ENCODE assay signal across 9 mouse cellular contexts in the genomic region with DNA sequence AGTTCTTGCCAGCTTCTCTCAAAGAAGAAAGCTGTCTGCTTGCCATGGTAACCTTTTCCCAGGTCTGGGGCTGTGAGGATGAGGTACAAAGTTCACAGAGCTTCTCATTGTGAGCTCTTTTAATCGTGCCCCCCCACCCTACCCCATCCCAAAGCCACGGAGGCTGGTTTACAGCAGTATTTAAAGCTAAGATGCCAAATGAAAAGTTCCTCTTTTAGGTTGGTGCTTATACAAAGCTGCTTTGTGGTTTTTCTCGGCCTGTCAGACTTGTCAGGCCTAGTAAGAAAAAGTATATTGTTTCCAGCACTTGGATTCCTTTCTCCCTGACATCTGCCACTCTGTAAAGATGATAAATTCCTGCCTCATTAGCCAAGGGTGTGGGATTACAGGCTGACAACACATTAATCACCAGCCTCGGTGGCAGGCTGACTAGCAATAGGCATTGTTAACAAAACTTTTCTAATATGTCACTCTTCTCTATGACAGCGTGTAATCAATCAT.
DNase-seq lines count a peak whose midpoint lies in the region; ATAC-seq and TF ChIP-seq lines count a peak whose summit lies in the region.
"Had no signal": no experiment of that assay in that cellular context is flagged by ENCODE, and none has a peak within 500 bp of the region (broad histone marks: within the 10 kb centered on the region; RNA-seq: fewer than 3 reads in every experiment).

No protein-coding gene starts in this region.

- H3K27me3 ChIP-seq in embryonic facial prominence, embryonic 11.5 days (ENCODE audit: control insufficient read depth, insufficient read depth, low read length) = no peaks in the 10 kb centered on the region
- H3K27me3 ChIP-seq in hindbrain, embryonic 13.5 days = 0 out of 2 replicates have a peak, but pooled peaks cover 6% of the 10 kb centered on the region

- no peak overlapping the region for H3K9ac ChIP-seq in embryonic facial prominence, embryonic 11.5 days (replicated peaks; ENCODE audit: low read length)
- H3K9ac ChIP-seq in hindbrain, embryonic 13.5 days = no peak overlapping the region

- H3K4me2 ChIP-seq in embryonic facial prominence, embryonic 11.5 days (ENCODE audit: low read depth, low read length) = no peak overlapping the region
- H3K4me2 ChIP-seq in hindbrain, embryonic 13.5 days = no peak overlapping the region

- WGBS in embryonic facial prominence, embryonic 11.5 days = 22% methylated on average over 5 of the region's 5 CpGs
- 20% methylated on average over 5 of the region's 5 CpGs for WGBS in hindbrain, embryonic 13.5 days

- ATAC-seq in embryonic facial prominence, embryonic 11.5 days (replicated peaks; ENCODE audit: insufficient number of reproducible peaks, low FRiP score, low TSS enrichment, low read depth) = no peak
- peak; percentile 39; the same call in 1 of the 2 replicates for ATAC-seq in hindbrain, embryonic 13.5 days (ENCODE audit: low FRiP score)
- ATAC-seq in cerebellum, adult (ENCODE audit: insufficient number of reproducible peaks, low FRiP score, low TSS enrichment) = no peak

- no peaks in the 10 kb centered on the region for H3K36me3 ChIP-seq in embryonic facial prominence, embryonic 11.5 days (replicated peaks; ENCODE audit: control insufficient read depth, insufficient read depth, low read depth, low read length)
- H3K36me3 ChIP-seq in hindbrain, embryonic 13.5 days = no peaks in the 10 kb centered on the region

- H3K9me3 ChIP-seq in embryonic facial prominence, embryonic 11.5 days (replicated peaks; ENCODE audit: control insufficient read depth, low read length) = no peaks in the 10 kb centered on the region
- no peaks in the 10 kb centered on the region for H3K9me3 ChIP-seq in hindbrain, embryonic 13.5 days

- no peak overlapping the region for H3K4me3 ChIP-seq in gastrocnemius, adult 2 months
- no peak overlapping the region for H3K4me3 ChIP-seq in embryonic facial prominence, embryonic 11.5 days (ENCODE audit: low read depth, low read length)
- no peak overlapping the region for H3K4me3 ChIP-seq in hindbrain, embryonic 13.5 days

- DNase-seq in gastrocnemius, adult 2 months = no peak
- DNase-seq in gastrocnemius, postnatal 25 days = no peak
- peak; percentile 69 for DNase-seq in 3T3-L1 (ENCODE audit: low read depth, low spot score)
- DNase-seq in embryonic facial prominence, embryonic 11.5 days (ENCODE audit: low spot score) = peak; percentile 53
- DNase-seq in right cerebral cortex, postnatal 10 days (ENCODE audit: low spot score in 2 of 2) = no peak
- DNase-seq in cerebellum, adult 18-20 months = no peak
- DNase-seq: spleen, adult 18-20 months had no signal

- intact Hi-C loops in gastrocnemius, adult 2 months (cut with DNase I) = loop anchor here (5.0 kb wide), 1 partner anchor 133 kb away; no protein-coding TSS in a partner anchor

- no peaks in the 10 kb centered on the region; the same call in 1 of the 2 replicates for H3K4me1 ChIP-seq in embryonic facial prominence, embryonic 11.5 days (ENCODE audit: control insufficient read depth, insufficient read depth, low read length)
- peaks cover 23% of the 10 kb centered on the region for H3K4me1 ChIP-seq in hindbrain, embryonic 13.5 days (replicated peaks)

- no peak for TF ChIP-seq CTCF in gastrocnemius, adult 2 months (IDR thresholded peaks at IDR 0.05)

- peak overlapping the region; percentile 86; the same call in 1 of the 2 replicates for H3K27ac ChIP-seq in gastrocnemius, adult 2 months
- 0 out of 2 replicates have a peak overlapping the region, but pooled peaks have one; percentile 30 for H3K27ac ChIP-seq in embryonic facial prominence, embryonic 11.5 days (replicated peaks; ENCODE audit: low read depth, low read length)
- H3K27ac ChIP-seq in hindbrain, embryonic 13.5 days = peak overlapping the region; percentile 26; the same call in 1 of the 2 replicates

Comparison
In these comparisons a context has a peak if more than half of its experiments do, and no peak if none do; other contexts are left out.
1. DNase-seq: peak in 3T3-L1 (single experiment) and embryonic facial prominence, embryonic 11.5 days (single experiment); none in gastrocnemius, adult 2 months (single experiment), gastrocnemius, postnatal 25 days (single experiment), right cerebral cortex, postnatal 10 days (0 of 2) and cerebellum, adult 18-20 months (0 of 2).
2. H3K27ac ChIP-seq: peak in every context shown above with its lines; median percentile 86 in gastrocnemius, adult 2 months; 30 in embryonic facial prominence, embryonic 11.5 days; 26 in hindbrain, embryonic 13.5 days.